Mouse (Mus musculus) naive thymus-derived CD4-positive, alpha-beta T cell, adult 2 months (primary cell): ENCODE measurements around the gene Pdia5.

ENCODE experiments used
- DNase-seq: peaks from one replicate; pipeline ENCODE4 v3.0.0-alpha.2; 2011; ENCODE audit warnings: low read depth

The Pdia5 gene

GRCm38 (mm10) chr16:35490231-35491070, at the start of gene Pdia5:
Gene Pdia5, minus strand, starts transcription at chr16:35490873.
- DNase-seq: no peak

GRCm38 (mm10) chr16:35539041-35539440, 48.4 kb upstream of the Pdia5 start:
- DNase-seq: no peak

GRCm38 (mm10) chr16:35537651-35538050, 47.0 kb upstream of the Pdia5 start:
- no peak for DNase-seq

GRCm38 (mm10) chr16:35534630-35535029, 44.0 kb upstream of the Pdia5 start:
- DNase-seq: no peak

GRCm38 (mm10) chr16:35524200-35524599, 33.5 kb upstream of the Pdia5 start:
- DNase-seq: no peak

GRCm38 (mm10) chr16:35519245-35519644, 28.6 kb upstream of the Pdia5 start:
- no peak for DNase-seq

- DNase-seq: no peak
Observed at GRCm38 (mm10) chr16:35517976-35518951, 27.6 kb upstream of the Pdia5 start.

GRCm38 (mm10) chr16:35515977-35516612, 25.4 kb upstream of the Pdia5 start:
- no peak for DNase-seq

GRCm38 (mm10) chr16:35509331-35510070, 18.8 kb upstream of the Pdia5 start:
- no peak for DNase-seq

- DNase-seq: no peak
Observed at GRCm38 (mm10) chr16:35508581-35508980, 17.9 kb upstream of the Pdia5 start.

- DNase-seq: no peak
Observed at GRCm38 (mm10) chr16:35505786-35506185, 15.1 kb upstream of the Pdia5 start.

- no peak for DNase-seq
Observed at GRCm38 (mm10) chr16:35504266-35504665, 13.6 kb upstream of the Pdia5 start.

- no peak for DNase-seq
Observed at GRCm38 (mm10) chr16:35502456-35502855, 11.8 kb upstream of the Pdia5 start.

GRCm38 (mm10) chr16:35501106-35501760, 10.6 kb upstream of the Pdia5 start:
- DNase-seq: no peak

GRCm38 (mm10) chr16:35500342-35500741, 9.7 kb upstream of the Pdia5 start:
- no peak for DNase-seq

- no peak for DNase-seq
Observed at GRCm38 (mm10) chr16:35489793-35490192, 880 bp downstream of the Pdia5 start.

GRCm38 (mm10) chr16:35489066-35489718, 1.5 kb downstream of the Pdia5 start:
- no peak for DNase-seq

- no peak for DNase-seq
Observed at GRCm38 (mm10) chr16:35487776-35488175, 2.9 kb downstream of the Pdia5 start.

- no peak for DNase-seq
Observed at GRCm38 (mm10) chr16:35487056-35487455, 3.6 kb downstream of the Pdia5 start.

- DNase-seq: no peak
Observed at GRCm38 (mm10) chr16:35485711-35486110, 5.0 kb downstream of the Pdia5 start.
